Mouse (Mus musculus) ES-Bruce4 (cell line): ENCODE measurements around the gene Nbea. TPM values are rescaled to one million over a fixed set of nuclear protein-coding genes. Genes with fewer than 3 reads are reported as not detected.
"Not testable (repeated sequence)": the region's sequence is repeated elsewhere in the genome, so short reads cannot be mapped to it uniquely, and the experiment has no call there.

Experiments used
- H3K27ac ChIP-seq: 2 replicates; pipeline ENCODE4 v1.5.1; 2012; ENCODE audit warnings: low read length, inconsistent platforms; ENCODE audit not compliant: insufficient read depth
- H3K27me3 ChIP-seq: 2 replicates; pipeline ENCODE4 v1.6.1; 2012; ENCODE audit warnings: mild to moderate bottlenecking, low read length, inconsistent platforms; ENCODE audit not compliant: control insufficient read depth, poor library complexity, insufficient read depth, severe bottlenecking
- H3K36me3 ChIP-seq: 2 replicates; pipeline ENCODE4 v1.6.1; 2012; ENCODE audit warnings: inconsistent platforms, mild to moderate bottlenecking, low read length, moderate library complexity; ENCODE audit not compliant: control insufficient read depth, poor library complexity, insufficient read depth, severe bottlenecking
- H3K4me1 ChIP-seq: one replicate; pipeline ENCODE4 v1.8.1; 2011; ENCODE audit warnings: low read length; ENCODE audit not compliant: control insufficient read depth, insufficient read depth
- H3K4me3 ChIP-seq: 2 replicates; pipeline ENCODE4 v1.5.1; 2011; ENCODE audit warnings: low read depth, mild to moderate bottlenecking, low read length
- H3K9ac ChIP-seq: 2 replicates; pipeline ENCODE4 v1.6.1; 2012; ENCODE audit warnings: low read depth, mild to moderate bottlenecking, inconsistent platforms; ENCODE audit not compliant: poor library complexity, severe bottlenecking
- H3K9me3 ChIP-seq: replicated peaks from 2 replicates; pipeline ENCODE4 v1.6.1; 2012; ENCODE audit warnings: mild to moderate bottlenecking, low read length, inconsistent platforms; ENCODE audit not compliant: control insufficient read depth, poor library complexity, insufficient read depth, severe bottlenecking
- CTCF ChIP-seq: IDR thresholded peaks from one replicate; pipeline ENCODE4 v1.8.1; 2011; ENCODE audit warnings: low read depth, low read length
- EP300 ChIP-seq: IDR thresholded peaks from 2 replicates; pipeline ENCODE4 v1.6.1; 2011; ENCODE audit warnings: low read depth, low read length; ENCODE audit not compliant: insufficient read depth
- POLR2A ChIP-seq: IDR thresholded peaks from one replicate; pipeline ENCODE4 v1.8.1; 2011; ENCODE audit warnings: low read length; ENCODE audit not compliant: insufficient read depth
- polyA plus RNA-seq: library from polyadenylated mRNA; stranded (reverse); fragments of >200 nt; gene quantifications from 2 replicates; pipeline ENCODE4 v1.2.4, GENCODE M21; 2011; ENCODE audit warnings: low read depth; ENCODE audit not compliant: missing spikeins, insufficient read depth, insufficient read length

Gene Nbea
- polyA plus RNA-seq, 1 experiment, result 6.1 TPM

DNA sequence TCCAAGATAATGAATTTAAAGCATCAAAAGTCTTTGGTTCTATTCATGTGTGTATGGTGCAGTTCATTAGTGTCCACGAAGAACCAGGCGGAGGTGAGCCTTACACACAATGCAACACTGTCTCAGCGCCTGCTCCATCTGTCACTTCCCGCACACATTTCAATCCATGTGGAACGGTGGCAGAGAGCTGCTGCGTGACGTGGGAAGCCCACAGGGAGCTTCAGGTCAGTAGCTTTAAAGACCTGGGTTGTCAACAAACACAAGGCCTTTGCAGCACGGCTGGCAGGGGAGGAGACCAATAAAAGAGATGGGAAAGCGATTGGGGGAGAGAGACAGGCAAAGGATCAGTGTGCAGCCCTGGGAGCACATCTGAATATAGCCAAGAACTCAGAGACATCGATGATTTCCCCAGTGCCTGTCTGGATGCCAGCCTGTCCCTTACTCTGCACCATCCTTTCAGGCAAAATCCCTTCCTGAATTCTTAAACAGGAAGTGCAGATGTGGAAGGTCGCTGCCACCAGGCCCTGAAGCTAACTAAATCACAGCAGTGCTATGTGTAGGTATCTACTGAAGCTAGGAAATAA lies 539.4 kb downstream of the Nbea start:
- Histone ChIP-seq H3K9ac (no peak overlapping the region), H3K27me3 (no peaks in the 10 kb centered on the region), H3K36me3 (no peaks in the 10 kb centered on the region), H3K4me3 (no peak overlapping the region), H3K9me3 (no peaks in the 10 kb centered on the region), H3K4me1 (no peaks in the 10 kb centered on the region), H3K27ac (no peak overlapping the region)
- TF ChIP-seq EP300, result no peak
- TF ChIP-seq CTCF, result no peak
- TF ChIP-seq POLR2A, result no peak

GRCm38 (mm10) chr3:55637660-55638059 lies 545.8 kb downstream of the Nbea start:
- TF ChIP-seq POLR2A (no peak), EP300 (no peak), CTCF (no peak)

GRCm38 (mm10) chr3:55635542-55636172 lies 547.8 kb downstream of the Nbea start:
- H3K9me3 ChIP-seq, result no peaks in the 10 kb centered on the region
- H3K27ac ChIP-seq, result no peak overlapping the region
- no peaks in the 10 kb centered on the region for H3K36me3 ChIP-seq
- no peak overlapping the region for H3K4me3 ChIP-seq
- no peak overlapping the region for H3K9ac ChIP-seq
- H3K27me3 ChIP-seq, result no peaks in the 10 kb centered on the region
- no peaks in the 10 kb centered on the region for H3K4me1 ChIP-seq
- TF ChIP-seq POLR2A (no peak), EP300 (no peak), CTCF (no peak)

More at GRCm38 (mm10) chr3:55637660-55638059, 545.8 kb downstream of the Nbea start:
- Histone ChIP-seq H3K36me3 (no peaks in the 10 kb centered on the region), H3K27me3 (no peaks in the 10 kb centered on the region), H3K4me1 (no peaks in the 10 kb centered on the region), H3K4me3 (no peak overlapping the region), H3K9ac (no peak overlapping the region), H3K9me3 (no peaks in the 10 kb centered on the region), H3K27ac (no peak overlapping the region)

- Histone ChIP-seq H3K4me3 (no peak overlapping the region), H3K4me1 (no peaks in the 10 kb centered on the region), H3K9me3 (no peaks in the 10 kb centered on the region), H3K36me3 (no peaks in the 10 kb centered on the region), H3K27me3 (no peaks in the 10 kb centered on the region), H3K9ac (no peak overlapping the region), H3K27ac (no peak overlapping the region)
- TF ChIP-seq CTCF, result no peak
These were observed 556.4 kb downstream of the Nbea start for GRCm38 (mm10) chr3:55627054-55627453.

- TF ChIP-seq CTCF, result peak; percentile 23
- H3K9ac ChIP-seq, H3K4me1 ChIP-seq, H3K9me3 ChIP-seq, H3K36me3 ChIP-seq, H3K4me3 ChIP-seq, H3K27me3 ChIP-seq, H3K27ac ChIP-seq: not testable (repeated sequence)
These were observed 561.5 kb downstream of the Nbea start for GRCm38 (mm10) chr3:55621958-55622357.

DNA sequence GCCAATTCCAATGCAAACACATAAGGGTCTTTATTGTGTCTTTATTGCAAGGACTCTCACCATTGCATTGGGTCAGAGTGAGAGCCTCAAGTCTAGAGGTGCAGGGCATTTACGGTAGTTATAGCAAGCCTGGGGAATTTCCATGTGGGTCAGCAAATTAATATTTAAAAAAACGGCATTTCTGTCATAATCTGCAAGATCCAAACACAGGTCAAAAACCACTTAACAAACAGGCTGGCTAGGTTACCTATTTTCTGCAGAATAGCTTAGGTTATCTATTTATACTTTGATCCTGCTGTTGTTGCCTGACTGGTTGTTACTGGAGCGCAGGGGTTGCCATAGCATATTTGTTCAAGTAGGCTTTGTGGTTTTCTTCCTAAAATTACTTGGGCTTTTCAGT lies 565.1 kb downstream of the Nbea start:
- H3K9ac ChIP-seq, result no peak overlapping the region
- no peaks in the 10 kb centered on the region for H3K27me3 ChIP-seq
- TF ChIP-seq POLR2A, result no peak
- no peak for TF ChIP-seq CTCF
- no peak for TF ChIP-seq EP300
- no peaks in the 10 kb centered on the region for H3K4me1 ChIP-seq
- no peaks in the 10 kb centered on the region for H3K36me3 ChIP-seq
- H3K4me3 ChIP-seq, result no peak overlapping the region
- no peak overlapping the region for H3K27ac ChIP-seq
- no peaks in the 10 kb centered on the region for H3K9me3 ChIP-seq
